Mouse (Mus musculus) CH12.LX (cell line): ENCODE data around the gene Coq3. TPM values are rescaled to one million over a fixed set of nuclear protein-coding genes. Genes with fewer than 3 reads are reported as not detected.
A peak's percentile ranks its signal among the peaks of the same experiment; 100 is the strongest.

Experiments
- DNase-seq: peaks from one replicate; pipeline ENCODE4 v3.0.0-alpha.2; 2013; ENCODE audit errors: extremely low read depth
- H3K27ac ChIP-seq: 2 replicates; pipeline ENCODE4 v1.5.1; 2012; ENCODE audit warnings: low read depth, mild to moderate bottlenecking, control low read depth, moderate library complexity; ENCODE audit not compliant: insufficient read depth
- H3K27me3 ChIP-seq: replicated peaks from 2 replicates; pipeline ENCODE3; 2012; ENCODE audit warnings: inconsistent platforms
- H3K36me3 ChIP-seq, 2 experiments: replicated peaks in 1 of 2; 2 replicates each; pipeline versions ENCODE3 to v1.6.1; 2012; ENCODE audit warnings: inconsistent platforms in 1 of 2, low read length in 1 of 2, mild to moderate bottlenecking in 1 of 2, mixed read lengths in 1 of 2, moderate library complexity in 1 of 2; ENCODE audit not compliant: control insufficient read depth in 1 of 2, insufficient read depth in 1 of 2
- H3K4me1 ChIP-seq, 2 experiments: 2 replicates each; pipeline ENCODE4 v1.6.1; 2012; ENCODE audit warnings: inconsistent platforms in 1 of 2, moderate library complexity in 1 of 2; ENCODE audit not compliant: insufficient read depth in 2 of 2, control insufficient read depth in 1 of 2
- H3K4me2 ChIP-seq: 2 replicates; pipeline ENCODE4 v1.6.1; 2012; ENCODE audit warnings: low read depth, mild to moderate bottlenecking, control low read depth; ENCODE audit not compliant: poor library complexity, insufficient read depth, severe bottlenecking
- H3K4me3 ChIP-seq, 3 experiments: fragments of 150-350 bp in 1 of 3; sonication (generic) in 1 of 3; replicated peaks in 1 of 3; 2 replicates each; pipeline versions ENCODE3 to v1.5.1; 2011 to 2012; ENCODE audit warnings: low read depth in 2 of 3, low read length in 2 of 3, mild to moderate bottlenecking in 2 of 3, moderate library complexity in 2 of 3, control low read depth in 1 of 3, improper control_type of control experiment in 1 of 3, inconsistent platforms in 1 of 3, mixed read lengths in 1 of 3; ENCODE audit not compliant: poor library complexity in 1 of 3
- H3K79me2 ChIP-seq: replicated peaks from 2 replicates; pipeline ENCODE4 v1.6.1; 2012; ENCODE audit warnings: mild to moderate bottlenecking, moderate library complexity; ENCODE audit not compliant: control insufficient read depth, poor library complexity, insufficient read depth, severe bottlenecking; ENCODE audit errors: extremely low read depth
- H3K9ac ChIP-seq: 2 replicates; pipeline ENCODE4 v1.6.1; 2012; ENCODE audit warnings: low read depth, mild to moderate bottlenecking, control low read depth, moderate library complexity; ENCODE audit not compliant: insufficient read depth
- H3K9me3 ChIP-seq: replicated peaks from 2 replicates; pipeline ENCODE3; 2012; ENCODE audit warnings: low read length, inconsistent platforms, mixed read lengths
- BHLHE40 ChIP-seq: IDR thresholded peaks from 2 replicates; pipeline ENCODE4 v1.6.1; 2011; ENCODE audit warnings: mild to moderate bottlenecking, low read depth, low read length, improper control_type of control experiment
- CHD1 ChIP-seq: IDR thresholded peaks from 2 replicates; pipeline ENCODE4 v1.6.1; 2012; ENCODE audit warnings: low read depth, low read length, improper control_type of control experiment, inconsistent platforms
- CHD2 ChIP-seq: IDR thresholded peaks from 2 replicates; pipeline ENCODE4 v1.6.1; 2011; ENCODE audit warnings: low read length, improper control_type of control experiment
- CTCF ChIP-seq, 2 experiments: IDR thresholded peaks in 1 of 2; conservative IDR thresholded peaks in 1 of 2; 2 replicates each; pipeline ENCODE4 v1.5.1; 2011 to 2012; ENCODE audit warnings: low read depth in 2 of 2, low read length in 2 of 2, improper control_type of control experiment in 1 of 2, inconsistent platforms in 1 of 2, mild to moderate bottlenecking in 1 of 2, moderate library complexity in 1 of 2
- E2F4 ChIP-seq: IDR thresholded peaks from 2 replicates; pipeline ENCODE4 v1.6.1; 2011; ENCODE audit warnings: low read depth, low read length, improper control_type of control experiment; ENCODE audit not compliant: insufficient replicate concordance
- ELF1 ChIP-seq: IDR thresholded peaks from 2 replicates; pipeline ENCODE4 v1.6.1; 2014; ENCODE audit warnings: low read depth, mild to moderate bottlenecking, inconsistent platforms, low read length, improper control_type of control experiment
- EP300 ChIP-seq: IDR thresholded peaks from 2 replicates; pipeline ENCODE4 v1.6.1; 2011; ENCODE audit warnings: low read length, improper control_type of control experiment
- ETS1 ChIP-seq: conservative IDR thresholded peaks from 2 replicates; pipeline ENCODE4 v1.6.1; 2012; ENCODE audit warnings: low read depth, mild to moderate bottlenecking, inconsistent platforms, low read length, improper control_type of control experiment, moderate library complexity
- GABPA ChIP-seq: IDR thresholded peaks from 2 replicates; pipeline ENCODE4 v1.6.1; 2012; ENCODE audit warnings: low read depth, low read length, improper control_type of control experiment, inconsistent platforms; ENCODE audit not compliant: insufficient replicate concordance
- HCFC1 ChIP-seq: IDR thresholded peaks from 2 replicates; pipeline ENCODE4 v1.6.1; 2012; ENCODE audit warnings: low read depth, mild to moderate bottlenecking, inconsistent platforms, low read length, improper control_type of control experiment
- IRF4 ChIP-seq: IDR thresholded peaks from 2 replicates; pipeline ENCODE4 v1.6.1; 2014; ENCODE audit warnings: low read depth, mild to moderate bottlenecking, inconsistent platforms, low read length, improper control_type of control experiment
- JUN ChIP-seq: IDR thresholded peaks from 2 replicates; pipeline ENCODE4 v1.6.1; 2011; ENCODE audit warnings: low read depth, mild to moderate bottlenecking, low read length, improper control_type of control experiment, moderate library complexity; ENCODE audit not compliant: insufficient read depth
- JUND ChIP-seq: conservative IDR thresholded peaks from 2 replicates; pipeline ENCODE4 v1.6.1; 2011; ENCODE audit warnings: low read depth, low read length, improper control_type of control experiment
- KAT2A ChIP-seq: IDR thresholded peaks from 2 replicates; pipeline ENCODE4 v1.6.1; 2012; ENCODE audit warnings: low read length, improper control_type of control experiment, inconsistent platforms; ENCODE audit not compliant: insufficient replicate concordance
- MAFK ChIP-seq: IDR thresholded peaks from 2 replicates; pipeline ENCODE4 v1.6.1; 2011; ENCODE audit warnings: low read length, improper control_type of control experiment; ENCODE audit not compliant: insufficient replicate concordance
- MAX ChIP-seq: IDR thresholded peaks from 2 replicates; pipeline ENCODE4 v1.6.1; 2011; ENCODE audit warnings: low read length, improper control_type of control experiment
- MAZ ChIP-seq: IDR thresholded peaks from 2 replicates; pipeline ENCODE4 v1.6.1; 2012; ENCODE audit warnings: low read depth, mild to moderate bottlenecking, inconsistent platforms, low read length, improper control_type of control experiment, moderate library complexity
- MEF2A ChIP-seq: IDR thresholded peaks from 2 replicates; pipeline ENCODE4 v1.6.1; 2014; ENCODE audit warnings: low read depth, mild to moderate bottlenecking, inconsistent platforms, low read length, improper control_type of control experiment, borderline replicate concordance
- MXI1 ChIP-seq: IDR thresholded peaks from 2 replicates; pipeline ENCODE4 v1.6.1; 2011; ENCODE audit warnings: mild to moderate bottlenecking, low read depth, low read length, improper control_type of control experiment
- MYC ChIP-seq: IDR thresholded peaks from 2 replicates; pipeline ENCODE4 v1.6.1; 2011; ENCODE audit warnings: low read depth, mild to moderate bottlenecking, improper control_type of control experiment, low read length
- NELFE ChIP-seq: IDR thresholded peaks from 2 replicates; pipeline ENCODE4 v1.6.1; 2011; ENCODE audit warnings: low read depth, low read length, improper control_type of control experiment
- NRF1 ChIP-seq: IDR thresholded peaks from 2 replicates; pipeline ENCODE4 v1.6.1; 2014; ENCODE audit warnings: low read depth, mild to moderate bottlenecking, inconsistent platforms, low read length, improper control_type of control experiment, moderate library complexity
- PAX5 ChIP-seq: IDR thresholded peaks from 2 replicates; pipeline ENCODE4 v1.6.1; 2012; ENCODE audit warnings: low read length, inconsistent platforms, mixed read lengths
- POLR2A ChIP-seq: IDR thresholded peaks from 2 replicates; pipeline ENCODE4 v1.6.1; 2011; ENCODE audit warnings: low read depth, mild to moderate bottlenecking, improper control_type of control experiment, low read length
- POLR2AphosphoS2 ChIP-seq: IDR thresholded peaks from 2 replicates; pipeline ENCODE4 v1.6.1; 2011; ENCODE audit warnings: low read depth, low read length, improper control_type of control experiment
- RAD21 ChIP-seq: IDR thresholded peaks from 2 replicates; pipeline ENCODE4 v1.6.1; 2011; ENCODE audit warnings: low read depth, mild to moderate bottlenecking, low read length, improper control_type of control experiment, moderate library complexity
- RCOR1 ChIP-seq: conservative IDR thresholded peaks from 2 replicates; pipeline ENCODE4 v1.6.1; 2012; ENCODE audit warnings: low read depth, mild to moderate bottlenecking, inconsistent platforms, low read length, improper control_type of control experiment
- SIN3A ChIP-seq: IDR thresholded peaks from 2 replicates; pipeline ENCODE4 v1.6.1; 2012; ENCODE audit warnings: low read length, improper control_type of control experiment, inconsistent platforms
- SMC3 ChIP-seq: IDR thresholded peaks from 2 replicates; pipeline ENCODE4 v1.6.1; 2011; ENCODE audit warnings: low read depth, low read length, improper control_type of control experiment
- TBP ChIP-seq: conservative IDR thresholded peaks from 2 replicates; pipeline ENCODE4 v1.6.1; 2011; ENCODE audit warnings: low read depth, low read length, improper control_type of control experiment
- TCF12 ChIP-seq: IDR thresholded peaks from 2 replicates; pipeline ENCODE4 v1.6.1; 2014; ENCODE audit warnings: low read depth, mild to moderate bottlenecking, inconsistent platforms, low read length, improper control_type of control experiment
- UBTF ChIP-seq: IDR thresholded peaks from 2 replicates; pipeline ENCODE4 v1.6.1; 2012; ENCODE audit warnings: low read depth, mild to moderate bottlenecking, inconsistent platforms, low read length, improper control_type of control experiment, moderate library complexity
- USF1 ChIP-seq: IDR thresholded peaks from 2 replicates; pipeline ENCODE4 v1.6.1; 2014; ENCODE audit warnings: low read depth, mild to moderate bottlenecking, inconsistent platforms, low read length, improper control_type of control experiment
- USF2 ChIP-seq: conservative IDR thresholded peaks from 2 replicates; pipeline ENCODE4 v1.6.1; 2011; ENCODE audit warnings: low read depth, low read length, improper control_type of control experiment
- ZC3H11A ChIP-seq: IDR thresholded peaks from 2 replicates; pipeline ENCODE4 v1.6.1; 2012; ENCODE audit warnings: low read depth, mild to moderate bottlenecking, inconsistent platforms, low read length, improper control_type of control experiment
- ZKSCAN1 ChIP-seq: IDR thresholded peaks from 2 replicates; pipeline ENCODE4 v1.6.1; 2012; ENCODE audit warnings: low read depth, inconsistent platforms, low read length, improper control_type of control experiment, borderline replicate concordance
- ZMIZ1 ChIP-seq: IDR thresholded peaks from 2 replicates; pipeline ENCODE4 v1.6.1; 2012; ENCODE audit warnings: low read depth, mild to moderate bottlenecking, inconsistent platforms, low read length, improper control_type of control experiment
- ZNF384 ChIP-seq: IDR thresholded peaks from 2 replicates; pipeline ENCODE4 v1.6.1; 2012; ENCODE audit warnings: low read depth, low read length, improper control_type of control experiment, inconsistent platforms
- dilution Hi-C: fragments of 300-500 bp; cut with MboI; formaldehyde crosslinking; loops from 2 replicates; pipeline ENCODE4 v1.14.3; 2020; ENCODE audit warnings: low sequenced_read_pairs; ENCODE audit not compliant: extremely low pct_unique_long_range_greater_than_20kb, extremely low pct_ligation_motif_present
- in situ Hi-C: fragments of 300-500 bp; cut with MboI; formaldehyde crosslinking; loops from 3 replicates; pipeline ENCODE4 v1.14.3; 2019; ENCODE audit warnings: low sequenced_read_pairs, low pct_ligation_motif_present, low pct_unique_long_range_greater_than_20kb, mixed read lengths
- polyA plus RNA-seq: library from polyadenylated mRNA; unstranded; fragments of >175 nt; gene quantifications from 2 replicates; pipeline ENCODE4 v1.2.1, GENCODE M21; 2012; ENCODE audit warnings: low read depth; ENCODE audit not compliant: insufficient read length
- total RNA-seq, 2 experiments: library from RNA; depleted of rRNA; stranded (reverse); fragments of 300-350 nt in 1 of 2; fragments of >200 nt in 1 of 2; gene quantifications; 2 replicates each; pipeline ENCODE4 v1.2.3; 2012 to 2014

The Coq3 gene
- total and polyA plus RNA-seq, 3 experiments, result 5.1 to 9.2 (median 8.2) TPM

GRCm38 (mm10) chr4:21936424-21936823, 57.0 kb downstream of the Coq3 start:
- H3K4me2 ChIP-seq, result peak overlapping the region; percentile 89
- H3K4me1 ChIP-seq, result peaks cover 18 to 33% of the 10 kb centered on the region in 2 experiments
- peak overlapping the region; percentile 30 for H3K27ac ChIP-seq
- DNase-seq, result no peak
- no peak overlapping the region for H3K4me3 ChIP-seq
- no peaks in the 10 kb centered on the region for H3K79me2 ChIP-seq
- dilution Hi-C loops (no loop called here), in situ Hi-C loops (no loop called here)
- TF ChIP-seq MXI1 (no peak; the same call in 1 of the 2 replicates), SIN3A (peak; percentile 51; the same call in 1 of the 2 replicates), ZC3H11A (no peak), USF1 (no peak), EP300 (peak; percentile 62; the same call in 1 of the 2 replicates), JUND (no peak), TCF12 (0 out of 2 replicates have a peak, but pooled peaks have one; percentile 49), GABPA (no peak), POLR2A (peak; percentile 24; the same call in 1 of the 2 replicates), RAD21 (no peak), MEF2A (no peak), E2F4 (no peak), ZMIZ1 (no peak), ETS1 (peak; percentile 70), NRF1 (no peak), BHLHE40 (no peak; the same call in 1 of the 2 replicates), CHD2 (no peak), CHD1 (no peak), CTCF (conservative IDR thresholded peaks at IDR 0.05 in 1 of 2, IDR thresholded peaks at IDR 0.05 in 1 of 2; ENCODE audit: low read depth in 2 of 2, low read length in 2 of 2) (no peak), KAT2A (no peak), MYC (0 out of 2 replicates have a peak, but pooled peaks have one; percentile 27), MAFK (0 out of 2 replicates have a peak, but pooled peaks have one; percentile 7), MAZ (no peak), JUN (no peak), UBTF (no peak), ZNF384 (no peak), HCFC1 (no peak), ELF1 (no peak), USF2 (no peak), POLR2AphosphoS2 (no peak), ZKSCAN1 (no peak), PAX5 (no peak), MAX (no peak), IRF4 (peak; percentile 77), SMC3 (no peak), NELFE (no peak), TBP (0 out of 2 replicates have a peak, but pooled peaks have one; percentile 11), RCOR1 (no peak)
- H3K9me3 ChIP-seq, result no peaks in the 10 kb centered on the region
- no peaks in the 10 kb centered on the region for H3K36me3 ChIP-seq
- peak overlapping the region; percentile 60 for H3K9ac ChIP-seq
- no peaks in the 10 kb centered on the region for H3K27me3 ChIP-seq
